Mouse (Mus musculus): ENCODE data around the gene Ccdc50. TPM values are rescaled to one million over a fixed set of nuclear protein-coding genes. Genes with fewer than 3 reads are reported as not detected.
A peak's percentile ranks its signal among the peaks of the same experiment; 100 is the strongest.

Ccdc50 gene
- polyA plus RNA-seq, 1 experiment: 130 TPM

GRCm38 (mm10) chr16:27420982-27421381 lies 32.3 kb downstream of the Ccdc50 start:
- Histone ChIP-seq H3K27ac (ENCODE audit: control insufficient read depth, insufficient read depth, low read depth, low read length) (no peak overlapping the region), H3K4me1 (ENCODE audit: control insufficient read depth, insufficient read depth, low read length) (no peaks in the 10 kb centered on the region), H3K4me3 (ENCODE audit: control insufficient read depth, low read depth, low read length) (no peak overlapping the region), H3K36me3 (ENCODE audit: control insufficient read depth, insufficient read depth, low read length) (no peaks in the 10 kb centered on the region; the same call in 1 of the 2 replicates), H3K27me3 (ENCODE audit: control insufficient read depth, insufficient read depth, low read length) (no peaks in the 10 kb centered on the region)
- TF ChIP-seq POLR2A (IDR thresholded peaks at IDR 0.05; ENCODE audit: control insufficient read depth, low read depth, low read length): no peak

GRCm38 (mm10) chr16:27435034-27435433 lies 46.4 kb downstream of the Ccdc50 start:
- Histone ChIP-seq H3K4me3 (ENCODE audit: control insufficient read depth, low read depth, low read length) (no peak overlapping the region), H3K27ac (ENCODE audit: control insufficient read depth, insufficient read depth, low read depth, low read length) (no peak overlapping the region), H3K4me1 (ENCODE audit: control insufficient read depth, insufficient read depth, low read length) (no peaks in the 10 kb centered on the region), H3K27me3 (ENCODE audit: control insufficient read depth, insufficient read depth, low read length) (no peaks in the 10 kb centered on the region), H3K36me3 (ENCODE audit: control insufficient read depth, insufficient read depth, low read length) (no peaks in the 10 kb centered on the region; the same call in 1 of the 2 replicates)
- no peak for TF ChIP-seq POLR2A (IDR thresholded peaks at IDR 0.05; ENCODE audit: control insufficient read depth, low read depth, low read length)
- no peak for TF ChIP-seq CTCF (IDR thresholded peaks at IDR 0.05; ENCODE audit: control insufficient read depth, insufficient read depth, insufficient replicate concordance, low read depth, low read length)

- H3K4me1 ChIP-seq (ENCODE audit: control insufficient read depth, insufficient read depth, low read length): no peaks in the 10 kb centered on the region
- H3K36me3 ChIP-seq (ENCODE audit: control insufficient read depth, insufficient read depth, low read length): no peaks in the 10 kb centered on the region
- H3K27ac ChIP-seq (ENCODE audit: control insufficient read depth, insufficient read depth, low read depth, low read length): no peak overlapping the region
- TF ChIP-seq CTCF (IDR thresholded peaks at IDR 0.05; ENCODE audit: control insufficient read depth, insufficient read depth, insufficient replicate concordance, low read depth, low read length) (no peak), POLR2A (IDR thresholded peaks at IDR 0.05; ENCODE audit: control insufficient read depth, low read depth, low read length) (no peak)
- H3K27me3 ChIP-seq (ENCODE audit: control insufficient read depth, insufficient read depth, low read length): no peaks in the 10 kb centered on the region
- H3K4me3 ChIP-seq (ENCODE audit: control insufficient read depth, low read depth, low read length): no peak overlapping the region
These were observed 55.3 kb downstream of the Ccdc50 start for GRCm38 (mm10) chr16:27443941-27444340.

DNA sequence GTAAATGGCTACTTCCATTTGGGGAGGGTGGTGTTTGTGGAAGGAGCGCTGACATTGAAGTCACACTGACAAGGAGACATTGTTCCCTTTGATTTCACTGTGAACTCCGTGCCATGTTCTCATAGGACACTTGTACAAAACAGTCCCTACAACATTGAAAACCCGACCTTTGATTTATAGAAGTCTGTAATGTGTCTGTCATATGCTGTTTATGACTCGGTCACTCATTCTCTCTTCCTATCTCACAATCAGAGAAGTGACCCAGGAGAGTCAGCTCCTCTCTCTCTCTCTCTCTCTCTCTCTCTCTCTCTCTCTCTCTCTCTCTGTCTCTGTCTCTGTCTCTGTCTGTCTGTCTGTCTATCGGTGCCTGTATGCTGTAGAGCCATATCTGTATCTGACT lies 60.7 kb downstream of the Ccdc50 start:
- Histone ChIP-seq H3K4me1 (ENCODE audit: control insufficient read depth, insufficient read depth, low read length) (no peaks in the 10 kb centered on the region), H3K36me3 (ENCODE audit: control insufficient read depth, insufficient read depth, low read length) (no peaks in the 10 kb centered on the region), H3K27ac (ENCODE audit: control insufficient read depth, insufficient read depth, low read depth, low read length) (no peak overlapping the region), H3K4me3 (ENCODE audit: control insufficient read depth, low read depth, low read length) (no peak overlapping the region), H3K27me3 (ENCODE audit: control insufficient read depth, insufficient read depth, low read length) (no peaks in the 10 kb centered on the region)
- no peak for TF ChIP-seq POLR2A (IDR thresholded peaks at IDR 0.05; ENCODE audit: control insufficient read depth, low read depth, low read length)
- no peak for TF ChIP-seq CTCF (IDR thresholded peaks at IDR 0.05; ENCODE audit: control insufficient read depth, insufficient read depth, insufficient replicate concordance, low read depth, low read length)

GRCm38 (mm10) chr16:27450655-27451054 lies 62.0 kb downstream of the Ccdc50 start:
- Histone ChIP-seq H3K27me3 (ENCODE audit: control insufficient read depth, insufficient read depth, low read length) (no peaks in the 10 kb centered on the region), H3K27ac (ENCODE audit: control insufficient read depth, insufficient read depth, low read depth, low read length) (no peak overlapping the region), H3K4me1 (ENCODE audit: control insufficient read depth, insufficient read depth, low read length) (no peaks in the 10 kb centered on the region), H3K4me3 (ENCODE audit: control insufficient read depth, low read depth, low read length) (no peak overlapping the region), H3K36me3 (ENCODE audit: control insufficient read depth, insufficient read depth, low read length) (no peaks in the 10 kb centered on the region)
- TF ChIP-seq CTCF (IDR thresholded peaks at IDR 0.05; ENCODE audit: control insufficient read depth, insufficient read depth, insufficient replicate concordance, low read depth, low read length) (no peak), POLR2A (IDR thresholded peaks at IDR 0.05; ENCODE audit: control insufficient read depth, low read depth, low read length) (no peak)

- Histone ChIP-seq H3K27me3 (ENCODE audit: control insufficient read depth, insufficient read depth, low read length) (no peaks in the 10 kb centered on the region), H3K4me1 (ENCODE audit: control insufficient read depth, insufficient read depth, low read length) (no peaks in the 10 kb centered on the region), H3K36me3 (ENCODE audit: control insufficient read depth, insufficient read depth, low read length) (no peaks in the 10 kb centered on the region), H3K4me3 (ENCODE audit: control insufficient read depth, low read depth, low read length) (no peak overlapping the region), H3K27ac (ENCODE audit: control insufficient read depth, insufficient read depth, low read depth, low read length) (no peak overlapping the region)
- TF ChIP-seq CTCF (IDR thresholded peaks at IDR 0.05; ENCODE audit: control insufficient read depth, insufficient read depth, insufficient replicate concordance, low read depth, low read length) (no peak), POLR2A (IDR thresholded peaks at IDR 0.05; ENCODE audit: control insufficient read depth, low read depth, low read length) (no peak)
These were observed 64.7 kb downstream of the Ccdc50 start for GRCm38 (mm10) chr16:27453396-27453795.

- TF ChIP-seq POLR2A (IDR thresholded peaks at IDR 0.05; ENCODE audit: control insufficient read depth, low read depth, low read length): no peak
- no peak for TF ChIP-seq CTCF (IDR thresholded peaks at IDR 0.05; ENCODE audit: control insufficient read depth, insufficient read depth, insufficient replicate concordance, low read depth, low read length)
- H3K36me3 ChIP-seq (ENCODE audit: control insufficient read depth, insufficient read depth, low read length): no peaks in the 10 kb centered on the region
These were observed 65.2 kb downstream of the Ccdc50 start for GRCm38 (mm10) chr16:27453823-27454222.

GRCm38 (mm10) chr16:27457273-27457672 lies 68.6 kb downstream of the Ccdc50 start:
- TF ChIP-seq POLR2A (IDR thresholded peaks at IDR 0.05; ENCODE audit: control insufficient read depth, low read depth, low read length) (no peak), CTCF (IDR thresholded peaks at IDR 0.05; ENCODE audit: control insufficient read depth, insufficient read depth, insufficient replicate concordance, low read depth, low read length) (peak; percentile 94; the same call in 1 of the 2 replicates)
- no peak overlapping the region for H3K4me3 ChIP-seq (ENCODE audit: control insufficient read depth, low read depth, low read length)
- no peaks in the 10 kb centered on the region for H3K4me1 ChIP-seq (ENCODE audit: control insufficient read depth, insufficient read depth, low read length)
- no peaks in the 10 kb centered on the region for H3K27me3 ChIP-seq (ENCODE audit: control insufficient read depth, insufficient read depth, low read length)
- H3K36me3 ChIP-seq (ENCODE audit: control insufficient read depth, insufficient read depth, low read length): no peaks in the 10 kb centered on the region
- H3K27ac ChIP-seq (ENCODE audit: control insufficient read depth, insufficient read depth, low read depth, low read length): no peak overlapping the region

More at GRCm38 (mm10) chr16:27453823-27454222, 65.2 kb downstream of the Ccdc50 start:
- Histone ChIP-seq H3K4me3 (ENCODE audit: control insufficient read depth, low read depth, low read length) (no peak overlapping the region), H3K27me3 (ENCODE audit: control insufficient read depth, insufficient read depth, low read length) (no peaks in the 10 kb centered on the region), H3K4me1 (ENCODE audit: control insufficient read depth, insufficient read depth, low read length) (no peaks in the 10 kb centered on the region), H3K27ac (ENCODE audit: control insufficient read depth, insufficient read depth, low read depth, low read length) (no peak overlapping the region)

Data from testis, adult 2 months (tissue).